Mouse (Mus musculus): Measurements from ENCODE around the gene Fcgr4.

The Fcgr4 gene

DNA sequence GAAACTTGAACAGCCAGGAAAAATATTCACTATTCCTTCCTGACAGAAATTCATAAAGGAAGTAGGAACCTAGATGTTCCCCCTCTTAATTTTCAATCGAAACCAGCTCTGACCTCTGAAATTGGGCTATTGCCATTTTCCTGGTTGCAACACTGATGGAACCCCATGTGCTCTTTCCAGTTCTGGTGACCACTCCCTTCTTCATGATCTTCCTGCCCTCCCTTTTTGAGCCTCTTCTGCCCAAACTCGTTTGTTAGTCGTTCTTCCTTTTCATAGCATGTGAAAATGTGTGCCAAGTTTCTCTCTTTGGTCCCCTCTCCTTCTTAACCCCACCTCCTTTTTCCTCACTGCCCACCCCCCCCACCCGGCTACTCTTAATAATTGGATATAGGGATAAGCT lies 7.0 kb upstream of the Fcgr4 start:
- DNase-seq (ENCODE audit: low spot score in 2 of 2), result no peak

GRCm38 (mm10) chr1:171016676-171017356 lies 1.9 kb upstream of the Fcgr4 start:
- no peak for DNase-seq (ENCODE audit: low spot score in 2 of 2)

GRCm38 (mm10) chr1:171017468-171018158 lies 1.1 kb upstream of the Fcgr4 start:
- no peak for DNase-seq (ENCODE audit: low spot score in 2 of 2)

- DNase-seq (ENCODE audit: low spot score in 2 of 2), result no peak
Observed at GRCm38 (mm10) chr1:171019311-171019950, 711 bp downstream of the Fcgr4 start.

- DNase-seq (ENCODE audit: low spot score in 2 of 2), result no peak
Observed at GRCm38 (mm10) chr1:171031752-171032151, 13.0 kb downstream of the Fcgr4 start.

DNA sequence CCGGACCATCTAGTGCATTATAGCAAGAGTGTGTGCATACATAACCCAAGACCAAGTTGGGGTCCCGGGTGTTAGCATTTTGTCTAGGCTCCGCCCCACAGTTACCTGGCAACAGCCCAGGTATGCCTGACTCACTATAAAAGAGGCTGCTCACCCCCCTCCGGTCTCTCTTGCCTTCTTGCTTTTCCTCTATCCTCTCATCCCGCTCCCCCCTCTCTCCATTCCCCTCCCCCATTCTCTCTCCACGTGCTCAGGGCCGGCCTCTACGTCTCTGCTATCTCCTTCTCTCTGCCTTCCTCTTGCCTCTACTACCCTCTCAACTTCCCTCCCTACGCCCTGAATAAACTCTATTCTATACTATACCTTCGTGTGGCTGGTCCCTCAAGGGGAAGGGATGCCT lies 14.0 kb downstream of the Fcgr4 start:
- peak in 1 of 2 experiments; percentile 38 for DNase-seq (ENCODE audit: low spot score in 2 of 2)

GRCm38 (mm10) chr1:171033196-171033595 lies 14.5 kb downstream of the Fcgr4 start:
- DNase-seq (ENCODE audit: low spot score in 2 of 2), result peak in 1 of 2 experiments; percentile 39

- peak; percentile 89 to 92 for DNase-seq (ENCODE audit: low spot score in 2 of 2)
Observed at GRCm38 (mm10) chr1:171033756-171034155, 15.0 kb downstream of the Fcgr4 start.

DNA sequence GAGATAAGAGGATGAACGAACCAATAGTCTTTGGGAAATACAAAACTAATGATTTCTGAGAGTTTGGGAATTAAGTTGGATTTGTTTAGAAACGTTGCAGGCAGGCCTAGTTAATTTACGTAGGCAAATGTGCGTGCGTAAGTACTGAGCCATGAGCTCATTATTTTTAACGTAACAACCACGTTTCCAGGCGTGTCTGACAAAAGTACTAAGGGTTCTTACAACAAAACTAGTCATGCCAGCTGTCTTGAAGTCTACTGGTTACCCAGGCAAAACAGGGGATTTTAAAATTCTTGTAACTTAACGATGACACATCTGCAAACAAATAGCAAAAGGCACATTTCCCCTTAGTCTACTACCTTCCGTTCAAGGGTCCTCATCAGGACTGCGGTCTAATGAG lies 15.5 kb downstream of the Fcgr4 start:
- DNase-seq (ENCODE audit: low spot score in 2 of 2), result no peak

GRCm38 (mm10) chr1:171035611-171036010 lies 16.9 kb downstream of the Fcgr4 start:
- DNase-seq (ENCODE audit: low spot score in 2 of 2), result no peak

DNA sequence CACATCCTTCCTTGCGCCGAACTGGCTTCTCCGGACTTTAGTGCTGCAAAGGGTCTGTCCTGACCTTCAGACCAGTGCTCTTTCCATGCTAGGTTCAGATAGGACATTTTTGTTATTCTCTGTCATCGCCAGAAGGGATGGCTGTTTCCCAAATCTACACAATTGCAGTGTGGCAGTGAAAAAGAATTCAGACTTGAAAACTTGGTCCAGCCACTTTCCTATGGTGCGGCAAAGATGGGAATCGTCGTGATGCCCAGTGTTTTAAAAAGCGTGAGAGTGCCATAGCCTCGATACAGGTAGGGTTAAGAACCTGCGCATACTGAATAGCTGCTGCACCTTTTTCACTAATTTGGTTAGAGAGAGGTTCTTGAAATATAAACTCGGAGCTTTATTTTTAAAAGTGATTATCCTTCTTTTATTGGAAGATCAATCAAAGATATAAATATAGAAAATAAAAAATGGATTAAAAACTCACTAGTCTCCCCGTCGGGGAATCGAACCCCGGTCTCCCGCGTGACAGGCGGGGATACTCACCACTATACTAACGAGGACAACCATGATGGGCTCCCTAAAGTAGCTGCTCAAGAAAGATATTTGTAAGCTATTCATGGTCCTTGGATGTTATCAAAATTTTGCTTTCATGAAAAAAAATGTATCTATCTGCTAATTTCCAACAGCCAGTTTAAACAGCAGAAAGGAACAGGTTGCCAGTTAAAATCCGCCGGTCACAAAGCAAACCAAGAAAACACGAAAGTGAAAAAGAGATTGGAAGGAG lies 18.0 kb downstream of the Fcgr4 start:
- DNase-seq (ENCODE audit: low spot score in 2 of 2), result peak; percentile 74 to 82

- peak; percentile 85 to 87 for DNase-seq (ENCODE audit: low spot score in 2 of 2)
Observed at GRCm38 (mm10) chr1:171037861-171038721, 19.4 kb downstream of the Fcgr4 start.

GRCm38 (mm10) chr1:171039135-171039534 lies 20.4 kb downstream of the Fcgr4 start:
- no peak for DNase-seq (ENCODE audit: low spot score in 2 of 2)

DNA sequence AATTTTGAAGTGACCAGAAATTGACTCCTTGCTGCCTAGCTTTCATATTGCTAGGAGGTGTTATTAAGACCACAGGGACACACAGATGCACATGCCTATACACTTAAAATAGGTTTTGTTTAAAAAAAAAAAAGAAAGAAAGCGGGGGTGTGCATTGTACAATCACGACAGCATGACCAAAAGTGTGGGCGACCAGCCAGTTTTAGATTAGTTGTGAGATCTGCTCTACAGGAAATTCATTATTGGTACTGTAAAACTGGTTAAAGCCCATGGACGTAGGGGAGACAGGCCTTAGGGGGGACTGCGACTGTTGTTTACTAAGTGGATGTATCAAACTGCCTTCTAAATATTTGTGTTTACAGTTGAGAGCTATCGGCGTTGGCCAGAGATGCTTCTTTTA lies 21.2 kb downstream of the Fcgr4 start:
- no peak for DNase-seq (ENCODE audit: low spot score in 2 of 2)

DNA sequence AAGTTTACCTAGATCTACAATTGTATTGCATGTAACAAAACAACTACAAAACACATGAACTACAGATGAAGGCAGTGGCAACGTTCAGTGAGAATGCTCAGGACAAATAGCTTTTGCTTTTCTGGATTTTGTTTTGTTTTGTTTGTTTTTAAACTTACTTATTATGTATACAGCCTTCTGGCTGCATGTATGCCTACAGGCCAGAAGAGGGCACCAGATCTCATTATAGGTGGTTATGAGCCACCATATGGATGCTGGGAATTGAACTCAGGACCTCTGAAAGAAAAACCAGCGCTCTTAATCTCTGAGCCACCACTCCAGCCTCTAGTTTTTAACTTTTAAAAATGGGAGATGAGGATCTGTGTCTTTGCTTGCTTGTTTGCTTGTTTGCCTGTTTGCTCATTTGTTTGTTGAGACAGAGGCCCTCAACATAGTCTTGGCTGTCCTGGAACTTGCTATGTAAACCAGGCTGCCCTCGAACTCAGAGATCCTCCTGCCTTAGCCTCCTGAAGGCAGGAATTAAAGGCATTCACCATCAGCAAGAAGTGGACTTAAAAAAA lies 25.0 kb downstream of the Fcgr4 start:
- DNase-seq (ENCODE audit: low spot score in 2 of 2), result no peak

DNA sequence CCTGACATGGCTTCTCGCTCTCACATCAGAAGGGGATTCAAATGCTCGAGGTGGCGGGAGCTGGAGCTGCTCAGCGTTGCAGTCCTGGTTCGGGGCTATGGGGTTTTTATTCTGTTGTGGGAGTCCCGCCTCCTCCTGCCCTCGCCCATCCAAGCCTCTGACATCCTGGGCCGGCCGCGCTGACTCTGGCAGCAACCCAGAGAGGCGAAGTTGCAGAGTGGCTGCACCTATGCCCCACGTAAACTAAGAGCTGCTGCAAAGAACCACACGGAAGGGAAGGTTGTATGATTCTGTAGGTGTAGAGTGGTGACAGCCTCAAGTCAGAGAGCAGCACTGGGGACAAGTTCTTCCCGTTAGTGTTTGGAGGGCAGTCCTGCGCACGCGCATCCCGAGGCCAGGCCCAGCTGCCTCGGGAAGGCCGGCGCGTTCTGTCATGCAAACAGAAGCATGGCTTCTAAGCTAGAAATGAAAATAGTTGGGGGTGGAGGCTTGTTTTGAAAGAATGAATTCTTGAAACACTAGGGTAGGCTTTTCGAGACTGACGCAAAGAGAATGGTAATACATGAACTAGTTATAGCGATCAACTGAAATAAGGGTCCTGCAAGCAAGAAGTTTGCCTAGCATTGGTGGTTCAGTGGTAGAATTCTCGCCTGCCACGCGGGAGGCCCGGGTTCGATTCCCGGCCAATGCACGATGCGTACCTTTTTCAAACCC lies 25.8 kb downstream of the Fcgr4 start:
- DNase-seq (ENCODE audit: low spot score in 2 of 2), result peak; percentile 89 to 91

DNA sequence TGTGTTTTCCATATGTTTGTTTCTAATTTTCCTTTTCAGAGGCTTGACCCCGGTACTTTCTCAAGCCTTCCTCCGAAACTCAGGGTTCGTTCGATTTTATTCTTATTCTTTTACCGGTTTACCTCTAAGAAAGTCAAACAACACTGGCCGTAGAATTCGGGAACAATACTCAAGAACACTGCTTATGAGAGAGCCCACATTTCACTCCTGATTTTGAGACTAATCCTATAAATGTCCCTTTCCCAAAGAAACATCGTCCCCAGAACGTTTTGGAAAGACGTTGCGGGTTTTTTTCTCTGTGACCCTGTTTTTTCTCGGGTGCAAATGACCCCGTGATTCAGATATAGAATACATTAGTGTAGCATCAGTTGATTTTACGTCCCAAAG lies 26.4 kb downstream of the Fcgr4 start:
- DNase-seq (ENCODE audit: low spot score in 2 of 2), result no peak

DNA sequence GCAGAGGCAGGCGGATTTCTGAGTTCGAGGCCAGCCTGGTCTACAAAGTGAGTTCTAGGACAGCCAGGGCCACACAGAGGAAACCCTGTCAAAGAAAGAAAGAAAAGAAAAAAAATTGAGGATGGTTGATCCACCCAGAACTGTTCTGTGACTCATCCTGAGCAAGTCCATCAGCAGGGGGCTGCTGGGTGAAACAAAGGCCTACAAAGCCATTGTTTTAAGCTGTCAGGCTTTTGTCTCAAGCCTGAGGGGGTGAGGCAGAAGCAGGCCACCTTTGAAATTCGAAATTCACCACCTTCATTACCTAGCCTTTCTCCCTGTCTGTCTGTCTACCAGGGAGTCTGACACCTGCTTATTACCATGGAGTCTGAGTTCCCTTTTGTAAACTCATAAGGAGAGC lies 27.8 kb downstream of the Fcgr4 start:
- no peak for DNase-seq (ENCODE audit: low spot score in 2 of 2)

GRCm38 (mm10) chr1:171049263-171049662 lies 30.5 kb downstream of the Fcgr4 start:
- no peak for DNase-seq (ENCODE audit: low spot score in 2 of 2)

DNA sequence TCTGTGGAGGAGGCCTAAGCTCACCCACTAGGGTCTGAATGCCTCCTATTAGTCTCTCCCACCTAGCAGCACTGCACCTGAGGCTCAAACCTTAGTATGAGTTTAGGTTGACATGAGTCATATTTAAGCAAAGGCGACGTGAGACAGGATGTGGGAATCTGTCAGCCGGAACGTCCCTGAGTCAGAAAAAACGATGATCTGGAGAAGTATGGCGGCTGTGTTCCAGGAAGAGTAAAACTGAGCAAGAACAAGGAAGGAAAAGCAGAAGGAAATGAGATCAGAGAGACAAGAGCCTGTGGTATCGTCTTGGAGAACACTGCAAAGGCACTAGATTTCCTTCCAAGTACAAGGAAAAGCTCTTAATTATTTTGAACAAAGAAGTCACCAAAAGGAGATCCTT lies 32.1 kb downstream of the Fcgr4 start:
- no peak for DNase-seq (ENCODE audit: low spot score in 2 of 2)
